Mouse (Mus musculus) limb, embryonic 14.5 days (tissue): ENCODE measurements around the gene Tdgf1. TPM values are rescaled to one million over a fixed set of nuclear protein-coding genes. Genes with fewer than 3 reads are reported as not detected.

Source experiments
- ATAC-seq: fragments of 200-750 bp; cut with Nextera tagmentation; 2 replicates; pipeline ENCODE4 v1.8.0; 2017; ENCODE audit warnings: low read depth, moderate number of reproducible peaks, moderate TSS enrichment; ENCODE audit not compliant: low FRiP score
- DNase-seq: peaks from one replicate; pipeline ENCODE4 v3.0.0-alpha.2; 2015; ENCODE audit warnings: low spot score
- H3K27ac ChIP-seq: fragments of 300-500 bp; sonication (generic); replicated peaks from 2 replicates; pipeline ENCODE4 v1.5.1; 2014; ENCODE audit warnings: low read depth, mild to moderate bottlenecking, low read length, moderate library complexity, mixed read lengths
- H3K27me3 ChIP-seq: fragments of 300-500 bp; sonication (generic); 2 replicates; pipeline ENCODE4 v1.6.1; 2014; ENCODE audit warnings: low read length, mixed read lengths; ENCODE audit not compliant: control insufficient read depth, insufficient read depth
- H3K36me3 ChIP-seq: fragments of 300-500 bp; sonication (generic); 2 replicates; pipeline ENCODE4 v1.6.1; 2014; ENCODE audit warnings: mild to moderate bottlenecking, low read length, moderate library complexity, mixed read lengths; ENCODE audit not compliant: control insufficient read depth, insufficient read depth
- H3K4me1 ChIP-seq: fragments of 300-500 bp; sonication (generic); 2 replicates; pipeline ENCODE4 v1.6.1; 2014; ENCODE audit warnings: antibody characterized with exemption, low read length, mixed read lengths; ENCODE audit not compliant: control insufficient read depth, insufficient read depth
- H3K4me2 ChIP-seq: fragments of 300-500 bp; sonication (generic); replicated peaks from 2 replicates; pipeline ENCODE4 v1.6.1; 2014; ENCODE audit warnings: low read depth, mild to moderate bottlenecking, low read length, moderate library complexity; ENCODE audit not compliant: severe bottlenecking
- H3K4me3 ChIP-seq: fragments of 300-500 bp; sonication (generic); replicated peaks from 2 replicates; pipeline ENCODE4 v1.5.1; 2014; ENCODE audit warnings: low read length
- H3K9ac ChIP-seq: fragments of 300-500 bp; sonication (generic); 2 replicates; pipeline ENCODE4 v1.6.1; 2014; ENCODE audit warnings: mild to moderate bottlenecking, low read depth, low read length, moderate library complexity; ENCODE audit not compliant: severe bottlenecking
- H3K9me3 ChIP-seq: fragments of 300-500 bp; sonication (generic); 2 replicates; pipeline ENCODE4 v1.6.1; 2016; ENCODE audit warnings: low read length; ENCODE audit not compliant: control insufficient read depth
- POLR2A ChIP-seq: fragments of 200-500 bp; IDR thresholded peaks from 2 replicates; pipeline ENCODE4 v1.8.0; 2012; ENCODE audit warnings: inconsistent platforms, mild to moderate bottlenecking, moderate library complexity, borderline replicate concordance; ENCODE audit not compliant: insufficient read depth, insufficient read length; ENCODE audit errors: extremely low read depth
- WGBS: fragments of 180-500 bp; shearing (Covaris S2); extraction: QIAGEN DNeasy Blood & Tissue Kit; methylation state at CpG from one replicate; pipeline ENCODE4 v1.1.7; 2014; 5-methylcytosine and 5-hydroxymethylcytosine counted together
- polyA plus RNA-seq, 2 experiments: library from polyadenylated mRNA; depleted of rRNA in 1 of 2; stranded (reverse) in 1 of 2; unstranded in 1 of 2; fragments of >200 nt; fragmentation: Nextera tagmentation in 1 of 2; extraction: Ambion mirVana in 1 of 2; gene quantifications; 2 replicates each; pipeline versions ENCODE4 v1.2.1 to v1.2.3; 2012 to 2014

Gene Tdgf1
- polyA plus RNA-seq, 2 experiments, result 0.38 to 0.40 TPM

- no peak overlapping the region for H3K9ac ChIP-seq
- H3K4me3 ChIP-seq, result no peak overlapping the region
- DNase-seq, result no peak
- no peaks in the 10 kb centered on the region for H3K9me3 ChIP-seq
- no peaks in the 10 kb centered on the region for H3K27me3 ChIP-seq
- TF ChIP-seq POLR2A, result no peak
- H3K4me1 ChIP-seq, result no peaks in the 10 kb centered on the region
- no peak for ATAC-seq
- no peak overlapping the region for H3K4me2 ChIP-seq
- 56% methylated on average over 10 of the region's 10 CpGs for WGBS
- H3K36me3 ChIP-seq, result no peaks in the 10 kb centered on the region
- H3K27ac ChIP-seq, result no peak overlapping the region
Observed at GRCm38 (mm10) chr9:110899451-110900008, 46.4 kb downstream of the Tdgf1 start.

- ATAC-seq (no peak), DNase-seq (no peak)
- no peak overlapping the region for H3K4me3 ChIP-seq
- no peak overlapping the region for H3K9ac ChIP-seq
- H3K4me2 ChIP-seq, result peak overlapping the region; percentile 23; the same call in 1 of the 2 replicates
- H3K27ac ChIP-seq, result no peak overlapping the region
- no peak for TF ChIP-seq POLR2A
- H3K36me3 ChIP-seq, result no peaks in the 10 kb centered on the region
- WGBS, result 5% methylated on average over 6 of the region's 6 CpGs
- no peaks in the 10 kb centered on the region for H3K27me3 ChIP-seq
- no peaks in the 10 kb centered on the region for H3K4me1 ChIP-seq
- no peaks in the 10 kb centered on the region for H3K9me3 ChIP-seq
Observed at GRCm38 (mm10) chr9:110896595-110896994, 49.4 kb downstream of the Tdgf1 start.

GRCm38 (mm10) chr9:110895994-110896393 is 50.0 kb downstream of the Tdgf1 start:
- H3K36me3 ChIP-seq, result no peaks in the 10 kb centered on the region
- H3K9ac ChIP-seq, result no peak overlapping the region
- no peak for ATAC-seq
- H3K4me2 ChIP-seq, result no peak overlapping the region
- no peak for TF ChIP-seq POLR2A
- no peaks in the 10 kb centered on the region for H3K27me3 ChIP-seq
- no peak for DNase-seq
- no peaks in the 10 kb centered on the region for H3K4me1 ChIP-seq
- no peak overlapping the region for H3K27ac ChIP-seq
- H3K9me3 ChIP-seq, result no peaks in the 10 kb centered on the region
- WGBS, result 7% methylated on average over 7 of the region's 7 CpGs
- no peak overlapping the region for H3K4me3 ChIP-seq

- Histone ChIP-seq H3K4me2 (no peak overlapping the region), H3K27me3 (no peaks in the 10 kb centered on the region), H3K27ac (no peak overlapping the region), H3K4me1 (no peaks in the 10 kb centered on the region), H3K4me3 (no peak overlapping the region), H3K9ac (no peak overlapping the region), H3K9me3 (no peaks in the 10 kb centered on the region), H3K36me3 (no peaks in the 10 kb centered on the region)
- ATAC-seq, result no peak
- DNase-seq, result no peak
- TF ChIP-seq POLR2A, result no peak
- WGBS, result 39% methylated on average over 5 of the region's 5 CpGs
Observed at GRCm38 (mm10) chr9:110895507-110895906, 50.5 kb downstream of the Tdgf1 start.

DNA sequence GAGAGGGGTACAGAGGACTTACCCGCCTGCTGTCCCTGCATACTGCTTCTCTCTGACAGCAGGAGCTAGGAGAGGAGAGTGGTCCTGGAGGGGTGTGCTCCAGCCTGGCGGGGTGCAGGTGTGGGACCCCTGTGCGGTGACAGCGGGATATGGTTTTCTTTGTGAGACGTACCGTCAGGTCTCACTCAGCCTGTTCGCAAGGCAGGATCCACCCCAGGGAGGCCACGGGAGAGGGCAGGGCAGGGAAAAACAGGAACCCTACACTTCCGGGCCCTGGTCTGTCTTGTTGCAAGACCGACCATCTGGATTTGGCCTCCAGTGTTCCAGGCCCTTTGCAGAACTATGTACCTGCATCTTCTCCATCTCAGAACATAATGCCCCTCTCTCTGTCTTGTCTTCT is 52.5 kb downstream of the Tdgf1 start:
- Histone ChIP-seq H3K4me3 (no peak overlapping the region), H3K9ac (no peak overlapping the region), H3K9me3 (no peaks in the 10 kb centered on the region), H3K27me3 (no peaks in the 10 kb centered on the region), H3K4me2 (no peak overlapping the region), H3K27ac (no peak overlapping the region), H3K4me1 (no peaks in the 10 kb centered on the region), H3K36me3 (no peaks in the 10 kb centered on the region)
- no peak for DNase-seq
- 57% methylated on average over 10 of the region's 10 CpGs for WGBS
- no peak for TF ChIP-seq POLR2A
- no peak for ATAC-seq

GRCm38 (mm10) chr9:110892552-110892951 is 53.4 kb downstream of the Tdgf1 start:
- no peak overlapping the region for H3K4me3 ChIP-seq
- no peaks in the 10 kb centered on the region for H3K36me3 ChIP-seq
- no peak for ATAC-seq
- H3K9ac ChIP-seq, result no peak overlapping the region
- H3K9me3 ChIP-seq, result no peaks in the 10 kb centered on the region
- no peaks in the 10 kb centered on the region for H3K27me3 ChIP-seq
- 86% methylated on average over 3 of the region's 3 CpGs for WGBS
- no peak overlapping the region for H3K4me2 ChIP-seq
- H3K27ac ChIP-seq, result no peak overlapping the region
- no peaks in the 10 kb centered on the region for H3K4me1 ChIP-seq
- no peak for TF ChIP-seq POLR2A
- no peak for DNase-seq
